Mouse (Mus musculus) G1E-ER4 (cell line): ENCODE data around the gene Itga11. TPM values are rescaled to one million over a fixed set of nuclear protein-coding genes. Genes with fewer than 3 reads are reported as not detected.
A peak's percentile ranks its signal among the peaks of the same experiment; 100 is the strongest.

ENCODE experiments used
- GATA1 ChIP-seq: IDR thresholded peaks from one replicate; pipeline ENCODE4 v1.8.0; 2012; ENCODE audit warnings: low read length, inconsistent platforms
- polyA plus RNA-seq: library from polyadenylated mRNA; stranded (reverse); fragments of >175 nt; gene quantifications from 2 replicates; pipeline ENCODE4 v1.2.3, GENCODE M21; 2012

Gene Itga11
- polyA plus RNA-seq, 1 experiment = not detected

- TF ChIP-seq GATA1 = peak; percentile 68
Observed at GRCm38 (mm10) chr9:62782976-62783781, 105.6 kb downstream of the Itga11 start.

GRCm38 (mm10) chr9:62784233-62784632 lies 106.6 kb downstream of the Itga11 start:
- TF ChIP-seq GATA1 = no peak

- no peak for TF ChIP-seq GATA1
Observed at GRCm38 (mm10) chr9:62786721-62787120, 109.1 kb downstream of the Itga11 start.

- no peak for TF ChIP-seq GATA1
Observed at GRCm38 (mm10) chr9:62789856-62790255, 112.2 kb downstream of the Itga11 start.

GRCm38 (mm10) chr9:62810095-62810494 lies 132.5 kb downstream of the Itga11 start:
- TF ChIP-seq GATA1 = no peak

- TF ChIP-seq GATA1 = no peak
Observed at GRCm38 (mm10) chr9:62810543-62811515, 133.2 kb downstream of the Itga11 start.

GRCm38 (mm10) chr9:62811516-62812121 lies 134.0 kb downstream of the Itga11 start, which contains the start of gene Fem1b:
TSS of gene Fem1b (minus strand) at chr9:62811934.
- no peak for TF ChIP-seq GATA1

- no peak for TF ChIP-seq GATA1
Observed at GRCm38 (mm10) chr9:62812216-62813049, 134.8 kb downstream of the Itga11 start.

GRCm38 (mm10) chr9:62814751-62815150 lies 137.1 kb downstream of the Itga11 start:
- no peak for TF ChIP-seq GATA1

GRCm38 (mm10) chr9:62816323-62817098 lies 138.9 kb downstream of the Itga11 start:
- TF ChIP-seq GATA1 = no peak

- TF ChIP-seq GATA1 = no peak
Observed at GRCm38 (mm10) chr9:62817099-62817571, 139.5 kb downstream of the Itga11 start.

GRCm38 (mm10) chr9:62817828-62818614 lies 140.4 kb downstream of the Itga11 start:
- no peak for TF ChIP-seq GATA1

GRCm38 (mm10) chr9:62819494-62819893 lies 141.9 kb downstream of the Itga11 start:
- TF ChIP-seq GATA1 = no peak
